Mouse (Mus musculus) heart, adult 2 months (tissue): ENCODE results near the gene Nrp2. TPM values are rescaled to one million over a fixed set of nuclear protein-coding genes. Genes with fewer than 3 reads are reported as not detected.

Experiments
- DNase-seq, 2 experiments: peaks; one replicate each; pipeline ENCODE4 v3.0.0; 2021
- H3K27ac ChIP-seq: fragments of 200-600 bp; 2 replicates; pipeline ENCODE4 v1.8.1; 2022
- H3K27me3 ChIP-seq: fragments of 200-500 bp; 2 replicates; pipeline ENCODE4 v1.6.1; 2012; ENCODE audit warnings: mild to moderate bottlenecking, low read length, inconsistent platforms, mixed read lengths; ENCODE audit not compliant: control insufficient read depth, insufficient read depth
- H3K36me3 ChIP-seq: fragments of 200-500 bp; 2 replicates; pipeline ENCODE4 v1.6.1; 2012; ENCODE audit warnings: low read length, inconsistent platforms; ENCODE audit not compliant: control insufficient read depth, insufficient read depth
- H3K4me1 ChIP-seq: fragments of 200-500 bp; 2 replicates; pipeline ENCODE4 v1.6.1; 2011; ENCODE audit warnings: low read length; ENCODE audit not compliant: control insufficient read depth, insufficient read depth
- H3K4me3 ChIP-seq: fragments of 200-600 bp; 2 replicates; pipeline ENCODE4 v1.8.1; 2022
- H3K79me2 ChIP-seq: fragments of 200-500 bp; replicated peaks from 2 replicates; pipeline ENCODE4 v1.6.1; 2012; ENCODE audit warnings: mild to moderate bottlenecking, inconsistent platforms, low read length, moderate library complexity, mixed read lengths; ENCODE audit not compliant: control insufficient read depth, insufficient read depth
- H3K9ac ChIP-seq: fragments of 200-500 bp; 2 replicates; pipeline ENCODE4 v1.6.1; 2012; ENCODE audit warnings: low read depth, mild to moderate bottlenecking, control low read depth, inconsistent platforms, low read length, mixed read lengths
- CTCF ChIP-seq: fragments of 200-600 bp; IDR thresholded peaks from 2 replicates; pipeline ENCODE4 v1.8.1; 2022; ENCODE audit warnings: antibody characterized with exemption, mild to moderate bottlenecking, moderate library complexity
- EP300 ChIP-seq: fragments of 200-500 bp; IDR thresholded peaks from 2 replicates; pipeline ENCODE4 v1.6.1; 2011; ENCODE audit warnings: low read depth, low read length, control low read depth; ENCODE audit not compliant: insufficient read depth
- POLR2A ChIP-seq: fragments of 200-500 bp; IDR thresholded peaks from 2 replicates; pipeline ENCODE4 v1.6.1; 2011; ENCODE audit warnings: mild to moderate bottlenecking, low read depth, low read length, control low read depth; ENCODE audit not compliant: insufficient read depth
- WGBS: fragments of 180-500 bp; shearing (Covaris S2); methylation state at CpG from one replicate; pipeline ENCODE4 v1.1.7; 2018; 5-methylcytosine and 5-hydroxymethylcytosine counted together
- intact Hi-C: fragments of 180-260 bp; cut with DNase I; formaldehyde crosslinking; loops from one replicate; pipeline ENCODE4 v1.15.1; 2025
- polyA plus RNA-seq: library from polyadenylated mRNA; depleted of rRNA; stranded (reverse); fragments of >200 nt; gene quantifications from 2 replicates; pipeline ENCODE4 v1.2.3, GENCODE M21; 2012
- total RNA-seq, 2 experiments: library from RNA; stranded (reverse); gene quantifications; 2 replicates each; pipeline ENCODE4 v1.2.3; 2021

Gene Nrp2
- total and polyA plus RNA-seq, 3 experiments, result 15.6 to 29.6 (median 20.7) TPM

DNA sequence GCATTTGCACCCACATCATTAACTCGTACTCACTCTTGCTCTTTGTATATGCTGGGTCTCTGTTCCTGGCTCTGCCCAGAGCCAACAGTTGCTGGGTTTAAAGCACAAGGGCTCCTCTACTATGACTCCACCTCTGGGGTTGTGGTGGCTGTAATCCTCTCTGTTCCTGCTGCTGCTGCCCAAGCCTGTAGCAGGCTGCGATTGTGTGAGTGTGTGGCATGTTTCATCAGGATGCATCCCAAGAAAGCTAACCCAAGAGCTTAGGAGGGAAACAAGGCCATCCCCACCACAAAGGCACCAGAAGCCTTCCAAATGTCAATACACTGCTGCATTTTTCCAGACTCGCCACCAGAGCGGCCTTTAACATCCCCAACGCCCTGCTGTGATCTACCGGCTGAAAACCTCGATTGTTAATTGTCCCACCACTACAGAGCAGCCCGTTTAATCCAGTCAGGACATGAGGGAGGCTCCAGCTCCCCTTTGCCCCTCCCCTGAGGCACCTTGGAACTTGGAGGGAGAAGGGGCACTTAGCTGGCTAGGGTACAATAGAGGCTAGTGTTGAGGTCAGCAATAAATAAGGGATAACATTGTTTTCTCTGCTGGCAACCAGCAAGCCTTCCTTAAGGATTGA lies 40.1 kb downstream of the Nrp2 start:
- TF ChIP-seq CTCF (no peak), EP300 (no peak), POLR2A (no peak)
- Histone ChIP-seq H3K27me3 (no peaks in the 10 kb centered on the region), H3K4me3 (no peak overlapping the region), H3K79me2 (no peaks in the 10 kb centered on the region), H3K4me1 (peaks cover 14% of the 10 kb centered on the region), H3K9ac (no peak overlapping the region), H3K27ac (no peak overlapping the region), H3K36me3 (peaks cover 11% of the 10 kb centered on the region)
- intact Hi-C loops, result no loop called here
- DNase-seq, result no peak
- 52% methylated on average over 8 of the region's 8 CpGs for WGBS

- WGBS, result 89% methylated on average over 8 of the region's 8 CpGs
Measured at GRCm38 (mm10) chr1:62745889-62746288, 42.8 kb downstream of the Nrp2 start.

GRCm38 (mm10) chr1:62747421-62748111 lies 44.5 kb downstream of the Nrp2 start:
- peak overlapping the region; percentile 42 for H3K27ac ChIP-seq
- H3K27me3 ChIP-seq, result no peaks in the 10 kb centered on the region
- intact Hi-C loops, result loop anchor here (1.0 to 5.0 kb wide), 2 partner anchors 23 to 40 kb away; no protein-coding TSS in a partner anchor
- TF ChIP-seq POLR2A (peak; percentile 21; the same call in 1 of the 2 replicates), CTCF (no peak), EP300 (peak; percentile 82; the same call in 1 of the 2 replicates)
- no peak overlapping the region for H3K9ac ChIP-seq
- H3K4me3 ChIP-seq, result no peak overlapping the region
- H3K79me2 ChIP-seq, result no peaks in the 10 kb centered on the region
- 28% methylated on average over 10 of the region's 10 CpGs for WGBS
- H3K36me3 ChIP-seq, result peaks cover 31% of the 10 kb centered on the region
- peaks cover 24% of the 10 kb centered on the region for H3K4me1 ChIP-seq
- peak; percentile 46 to 64 for DNase-seq

More at GRCm38 (mm10) chr1:62745889-62746288, 42.8 kb downstream of the Nrp2 start:
- DNase-seq, result no peak
- Histone ChIP-seq H3K4me1 (peaks cover 21% of the 10 kb centered on the region), H3K27me3 (no peaks in the 10 kb centered on the region), H3K27ac (no peak overlapping the region), H3K9ac (no peak overlapping the region), H3K36me3 (peaks cover 29% of the 10 kb centered on the region), H3K4me3 (no peak overlapping the region), H3K79me2 (no peaks in the 10 kb centered on the region)
- TF ChIP-seq POLR2A (no peak), CTCF (no peak), EP300 (no peak)
- intact Hi-C loops, result loop anchor here (5.0 kb wide), 1 partner anchor 39 kb away; no protein-coding TSS in a partner anchor

GRCm38 (mm10) chr1:62748361-62748760 lies 45.3 kb downstream of the Nrp2 start:
- DNase-seq, result no peak
- H3K27ac ChIP-seq, result no peak overlapping the region; the same call in 1 of the 2 replicates
- H3K9ac ChIP-seq, result no peak overlapping the region
- peaks cover 25% of the 10 kb centered on the region for H3K4me1 ChIP-seq
- no peaks in the 10 kb centered on the region for H3K79me2 ChIP-seq
- peaks cover 31% of the 10 kb centered on the region for H3K36me3 ChIP-seq
- 91% methylated on average over 3 of the region's 3 CpGs for WGBS
- TF ChIP-seq CTCF (no peak), POLR2A (no peak), EP300 (no peak)
- intact Hi-C loops, result loop anchor here (5.0 kb wide), 1 partner anchor 41 kb away; no protein-coding TSS in a partner anchor
- no peak overlapping the region for H3K4me3 ChIP-seq
- no peaks in the 10 kb centered on the region for H3K27me3 ChIP-seq

GRCm38 (mm10) chr1:62749716-62750115 lies 46.6 kb downstream of the Nrp2 start:
- DNase-seq, result no peak
- H3K79me2 ChIP-seq, result no peaks in the 10 kb centered on the region
- peak overlapping the region; percentile 7; the same call in 1 of the 2 replicates for H3K27ac ChIP-seq
- peaks cover 26% of the 10 kb centered on the region for H3K4me1 ChIP-seq
- no peaks in the 10 kb centered on the region for H3K27me3 ChIP-seq
- WGBS, result 62% methylated on average over 14 of the region's 14 CpGs
- TF ChIP-seq CTCF, result no peak
- TF ChIP-seq EP300, result no peak
- no peak for TF ChIP-seq POLR2A
- intact Hi-C loops, result loop anchor here (5.0 kb wide), 1 partner anchor 42 kb away; no protein-coding TSS in a partner anchor
- no peak overlapping the region for H3K4me3 ChIP-seq
- no peak overlapping the region for H3K9ac ChIP-seq
- peaks cover 31% of the 10 kb centered on the region for H3K36me3 ChIP-seq

- H3K9ac ChIP-seq, result no peak overlapping the region
- peaks cover 31% of the 10 kb centered on the region for H3K36me3 ChIP-seq
- 58% methylated on average over 5 of the region's 5 CpGs for WGBS
- TF ChIP-seq POLR2A, result no peak
- TF ChIP-seq EP300, result 0 out of 2 replicates have a peak, but pooled peaks have one; percentile 27
- TF ChIP-seq CTCF, result no peak
- H3K4me3 ChIP-seq, result no peak overlapping the region
- intact Hi-C loops, result no loop called here
- no peak for DNase-seq
- no peaks in the 10 kb centered on the region for H3K79me2 ChIP-seq
- peak overlapping the region; percentile 12 for H3K27ac ChIP-seq
- H3K27me3 ChIP-seq, result no peaks in the 10 kb centered on the region
- peaks cover 26% of the 10 kb centered on the region for H3K4me1 ChIP-seq
Measured at GRCm38 (mm10) chr1:62750408-62751008, 47.4 kb downstream of the Nrp2 start.
